Mouse (Mus musculus) lung, adult 2 months (tissue): Measurements from ENCODE around the gene Serp1. TPM values are rescaled to one million over a fixed set of nuclear protein-coding genes. Genes with fewer than 3 reads are reported as not detected.

Source experiments
- DNase-seq: peaks from one replicate; pipeline ENCODE4 v3.0.0; 2022
- H3K4me1 ChIP-seq: fragments of 200-500 bp; 2 replicates; pipeline ENCODE4 v1.6.1; 2011; ENCODE audit warnings: low read length; ENCODE audit not compliant: control insufficient read depth, insufficient read depth
- H3K4me3 ChIP-seq: fragments of 200-500 bp; replicated peaks from 2 replicates; pipeline ENCODE3; 2011; ENCODE audit warnings: low read depth, mild to moderate bottlenecking, control low read depth, low read length; ENCODE audit errors: extremely low read depth
- CTCF ChIP-seq: fragments of 200-500 bp; IDR thresholded peaks from 2 replicates; pipeline ENCODE4 v1.5.1; 2011; ENCODE audit warnings: mild to moderate bottlenecking, low read length, control low read depth; ENCODE audit not compliant: insufficient read depth
- POLR2A ChIP-seq: fragments of 200-500 bp; IDR thresholded peaks from 2 replicates; pipeline ENCODE4 v1.6.1; 2011; ENCODE audit warnings: low read depth, mild to moderate bottlenecking, control low read depth, low read length, borderline replicate concordance; ENCODE audit errors: extremely low read depth
- WGBS: fragments of 180-500 bp; shearing (Covaris S2); methylation state at CpG from one replicate; pipeline ENCODE4 v1.1.7; 2018; 5-methylcytosine and 5-hydroxymethylcytosine counted together
- polyA plus RNA-seq: library from polyadenylated mRNA; depleted of rRNA; stranded (reverse); fragments of >200 nt; gene quantifications from 2 replicates; pipeline ENCODE4 v1.2.3, GENCODE M21; 2012; rRNA removed

Gene Serp1
- 35.6 and 45.1 TPM in 2 replicates for polyA plus RNA-seq

GRCm38 (mm10) chr3:58525652-58526407, at the start of gene Serp1, which contains the start of gene Eif2a:
Gene Serp1 (minus strand): TSS chr3:58525892.
Gene Eif2a (plus strand): TSS chr3:58525821.
- peaks cover 6% of the 10 kb centered on the region; the same call in 1 of the 2 replicates for H3K4me1 ChIP-seq
- peak within 1 kb of the TSS; percentile 97 for H3K4me3 ChIP-seq
- DNase-seq: peak; percentile 97
- WGBS: under 1% methylated on average over 57 of the region's 57 CpGs
- TF ChIP-seq POLR2A (peak; percentile 90; the same call in 1 of the 2 replicates), CTCF (no peak)

- no peaks in the 10 kb centered on the region for H3K4me1 ChIP-seq
- TF ChIP-seq CTCF (no peak), POLR2A (no peak)
- DNase-seq: no peak
- no peak overlapping the region for H3K4me3 ChIP-seq
- 85% methylated on average over 3 of the region's 3 CpGs for WGBS
Observed at GRCm38 (mm10) chr3:58570821-58571220, 45.1 kb upstream of the Serp1 start.

GRCm38 (mm10) chr3:58561437-58561836, 35.7 kb upstream of the Serp1 start:
- WGBS: 64% methylated on average over 2 of the region's 2 CpGs
- Histone ChIP-seq H3K4me3 (no peak overlapping the region), H3K4me1 (no peaks in the 10 kb centered on the region)
- no peak for DNase-seq
- no peak for TF ChIP-seq CTCF
- TF ChIP-seq POLR2A: no peak

- DNase-seq: no peak
- 57% methylated on average over 2 of the region's 2 CpGs for WGBS
- Histone ChIP-seq H3K4me1 (no peaks in the 10 kb centered on the region), H3K4me3 (no peak overlapping the region)
- TF ChIP-seq CTCF (no peak), POLR2A (no peak)
Observed at GRCm38 (mm10) chr3:58559887-58560286, 34.2 kb upstream of the Serp1 start.

- H3K4me1 ChIP-seq: no peaks in the 10 kb centered on the region
- 81% methylated on average over 7 of the region's 7 CpGs for WGBS
- no peak for DNase-seq
- TF ChIP-seq POLR2A (no peak), CTCF (no peak)
- no peak overlapping the region for H3K4me3 ChIP-seq
Observed at GRCm38 (mm10) chr3:58556649-58557048, 31.0 kb upstream of the Serp1 start.

GRCm38 (mm10) chr3:58552001-58552811, 26.5 kb upstream of the Serp1 start:
- no peak for DNase-seq
- WGBS: 40% methylated on average over 1 of the region's 1 CpGs
- Histone ChIP-seq H3K4me3 (no peak overlapping the region), H3K4me1 (no peaks in the 10 kb centered on the region)
- TF ChIP-seq CTCF (no peak), POLR2A (no peak)

- H3K4me1 ChIP-seq: no peaks in the 10 kb centered on the region
- WGBS: 94% methylated on average over 3 of the region's 3 CpGs
- no peak for DNase-seq
- TF ChIP-seq POLR2A (no peak), CTCF (no peak)
- no peak overlapping the region for H3K4me3 ChIP-seq
Observed at GRCm38 (mm10) chr3:58536573-58536972, 10.9 kb upstream of the Serp1 start.

GRCm38 (mm10) chr3:58526408-58526737, 681 bp upstream of the Serp1 start:
- 3% methylated on average over 4 of the region's 4 CpGs for WGBS
- Histone ChIP-seq H3K4me1 (peaks cover 6% of the 10 kb centered on the region; the same call in 1 of the 2 replicates), H3K4me3 (peak overlapping the region; percentile 64)
- no peak for DNase-seq
- no peak for TF ChIP-seq POLR2A
- no peak for TF ChIP-seq CTCF

- WGBS: under 1% methylated on average over 40 of the region's 40 CpGs
- TF ChIP-seq POLR2A (no peak), CTCF (no peak)
- no peak for DNase-seq
- Histone ChIP-seq H3K4me1 (peaks cover 6% of the 10 kb centered on the region; the same call in 1 of the 2 replicates), H3K4me3 (peak overlapping the region; percentile 97)
Observed at GRCm38 (mm10) chr3:58525166-58525565, 526 bp downstream of the Serp1 start.

GRCm38 (mm10) chr3:58524246-58524645, 1.4 kb downstream of the Serp1 start:
- Histone ChIP-seq H3K4me3 (peak overlapping the region; percentile 45), H3K4me1 (peaks cover 6% of the 10 kb centered on the region; the same call in 1 of the 2 replicates)
- WGBS: 27% methylated on average over 4 of the region's 4 CpGs
- no peak for DNase-seq
- TF ChIP-seq POLR2A: no peak
- no peak for TF ChIP-seq CTCF
